Mouse (Mus musculus): Measurements from ENCODE around the gene I830077J02Rik.

GRCm38 (mm10) chr3:105960700-105961099 lies 28.2 kb upstream of the I830077J02Rik start:
- no peak for TF ChIP-seq POLR2A (IDR thresholded peaks at IDR 0.05; ENCODE audit: control insufficient read depth, low read depth, low read length)
- TF ChIP-seq CTCF (IDR thresholded peaks at IDR 0.05; ENCODE audit: control insufficient read depth, insufficient read depth, insufficient replicate concordance, low read depth, low read length): no peak
